Mouse (Mus musculus) bone marrow, adult 2 months (tissue): ENCODE results near the gene Olfr734.

Source experiments
- CTCF ChIP-seq: fragments of 200-500 bp; IDR thresholded peaks from 2 replicates; pipeline ENCODE4 v1.5.1; 2011; ENCODE audit warnings: low read length, control low read depth; ENCODE audit not compliant: control insufficient read depth, insufficient read depth
- POLR2A ChIP-seq: fragments of 200-500 bp; IDR thresholded peaks from 2 replicates; pipeline ENCODE4 v1.6.1; 2011; ENCODE audit warnings: low read depth, mild to moderate bottlenecking, control low read depth, low read length, borderline replicate concordance; ENCODE audit not compliant: control insufficient read depth

DNA sequence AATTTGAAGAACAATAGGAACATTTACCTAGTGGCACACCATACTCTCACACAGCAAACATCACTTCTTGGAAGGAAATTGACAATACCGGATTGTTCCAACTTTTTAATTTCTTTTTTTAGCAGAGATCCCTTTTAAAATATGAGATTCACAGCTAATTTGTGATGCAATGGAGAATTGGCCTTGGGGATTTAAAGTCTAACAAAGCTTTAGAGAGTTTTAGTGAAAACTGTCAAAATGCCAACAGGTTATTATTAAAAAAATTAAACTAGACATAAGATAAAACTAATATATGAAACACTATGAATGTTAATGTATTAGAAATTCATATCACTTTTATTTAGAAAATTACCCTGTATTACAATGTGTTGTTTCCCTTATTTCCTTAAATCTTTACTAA lies 42.5 kb downstream of the Olfr734 start, which contains the start of gene Olfr732:
- no peak for TF ChIP-seq CTCF
- TF ChIP-seq POLR2A, result no peak
